Mouse (Mus musculus) bone marrow macrophage, adult 2 months (primary cell): ENCODE data around the gene Jarid2.

Source experiments
- CTCF ChIP-seq: IDR thresholded peaks from 2 replicates; pipeline ENCODE4 v1.5.1; 2012; ENCODE audit warnings: low read depth, mild to moderate bottlenecking, low read length, moderate library complexity
- POLR2A ChIP-seq: IDR thresholded peaks from 2 replicates; pipeline ENCODE4 v1.6.1; 2012; ENCODE audit warnings: mild to moderate bottlenecking, low read depth, low read length, borderline replicate concordance

DNA sequence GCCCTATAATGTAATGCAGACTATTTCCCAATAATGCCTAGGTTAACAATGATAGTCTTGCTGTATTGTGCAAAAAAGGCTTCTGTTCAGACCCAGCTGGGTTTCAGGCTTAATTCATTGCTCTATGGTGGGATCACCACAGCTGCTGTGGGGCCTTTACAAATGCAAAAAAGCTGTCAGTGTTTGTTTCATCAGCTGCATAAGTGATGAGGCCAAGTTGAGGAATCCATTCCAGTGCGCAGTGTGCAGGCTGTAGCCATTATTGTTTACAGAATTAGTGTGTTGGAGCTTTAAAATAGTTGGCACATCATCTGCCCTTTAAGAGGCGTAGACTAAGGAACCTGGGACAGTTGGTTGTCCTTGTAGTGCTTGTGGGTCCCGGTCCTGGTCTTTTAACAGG, 22.5 kb downstream of the Jarid2 start:
- TF ChIP-seq CTCF, result no peak
- no peak for TF ChIP-seq POLR2A
